19 mouse cellular contexts compared by ENCODE assay signal in the genomic region with DNA sequence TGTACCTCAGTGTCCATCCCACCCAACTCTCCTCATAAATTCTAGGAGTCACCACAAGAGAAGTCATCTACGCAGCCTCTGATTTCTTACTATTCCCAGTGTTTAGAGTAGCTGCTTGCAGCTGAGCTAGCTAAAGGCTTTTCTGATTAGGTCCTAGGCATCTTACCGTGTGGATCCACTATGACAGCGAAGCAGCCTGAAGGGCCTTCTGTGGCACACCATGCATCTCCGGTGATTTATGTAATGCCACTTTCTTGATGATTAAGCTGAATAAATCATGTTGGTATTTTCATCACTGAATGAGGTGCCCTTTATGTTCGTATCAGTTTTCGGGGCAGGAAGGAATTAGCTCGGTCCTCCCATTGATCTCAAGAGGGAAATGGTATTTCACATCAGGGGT.
"Had no signal": no experiment of that assay in that cellular context is flagged by ENCODE, and none has a peak within 500 bp of the region (broad histone marks: within the 10 kb centered on the region; RNA-seq: fewer than 3 reads in every experiment).

No protein-coding gene starts in this region.

- H3K4me3 ChIP-seq: intestine, embryonic 15.5 days; limb, embryonic 10.5 days; limb, embryonic 13.5 days; liver, embryonic 12.5 days; liver, embryonic 15.5 days; lung, embryonic 15.5 days; megakaryocyte, embryonic 14.5 days had no signal

- DNase-seq: kidney, adult 11 months; kidney, adult 8-10 months; kidney, postnatal 25 days; liver; lung, adult 18-20 months; lung, postnatal 10 days; lung, postnatal 36 days; midbrain, embryonic 14.5 days; retina, postnatal 1 day; thymus, adult 18-20 months; thymus, postnatal 36 days had no signal

- H3K27me3 ChIP-seq: intestine, embryonic 15.5 days; limb, embryonic 13.5 days; liver, embryonic 12.5 days; liver, embryonic 15.5 days; lung, embryonic 15.5 days; megakaryocyte, embryonic 14.5 days had no signal

- H3K4me2 ChIP-seq: intestine, embryonic 15.5 days; limb, embryonic 13.5 days; liver, embryonic 12.5 days; liver, embryonic 15.5 days; lung, embryonic 15.5 days; midbrain, embryonic 11.5 days had no signal

- H3K27ac ChIP-seq: intestine, embryonic 15.5 days; limb, embryonic 10.5 days; limb, embryonic 13.5 days; liver, embryonic 12.5 days; liver, embryonic 15.5 days; lung, embryonic 15.5 days had no signal

- H3K4me1 ChIP-seq: intestine, embryonic 15.5 days; limb, embryonic 13.5 days; liver, embryonic 12.5 days; liver, embryonic 15.5 days; lung, embryonic 15.5 days; megakaryocyte, embryonic 14.5 days had no signal

- ATAC-seq: intestine, embryonic 15.5 days; liver, embryonic 12.5 days had no signal

- H3K36me3 ChIP-seq: intestine, embryonic 15.5 days; limb, embryonic 10.5 days; limb, embryonic 13.5 days; liver, embryonic 12.5 days; liver, embryonic 15.5 days; lung, embryonic 15.5 days had no signal

- H3K9me3 ChIP-seq: intestine, embryonic 15.5 days; limb, embryonic 13.5 days; liver, embryonic 12.5 days; liver, embryonic 15.5 days; lung, embryonic 15.5 days; megakaryocyte, embryonic 14.5 days had no signal

- H3K9ac ChIP-seq: intestine, embryonic 15.5 days; limb, embryonic 13.5 days; liver, embryonic 12.5 days; liver, embryonic 15.5 days; lung, embryonic 15.5 days had no signal
